Mouse (Mus musculus): ENCODE measurements at regions not wholly inside any gene's neighbourhood (a gene's known extent, or its start where the extent isn't known, plus 50 kb on each side); places are given as distances from the start of the nearest gene placed in this dataset.

DNA sequence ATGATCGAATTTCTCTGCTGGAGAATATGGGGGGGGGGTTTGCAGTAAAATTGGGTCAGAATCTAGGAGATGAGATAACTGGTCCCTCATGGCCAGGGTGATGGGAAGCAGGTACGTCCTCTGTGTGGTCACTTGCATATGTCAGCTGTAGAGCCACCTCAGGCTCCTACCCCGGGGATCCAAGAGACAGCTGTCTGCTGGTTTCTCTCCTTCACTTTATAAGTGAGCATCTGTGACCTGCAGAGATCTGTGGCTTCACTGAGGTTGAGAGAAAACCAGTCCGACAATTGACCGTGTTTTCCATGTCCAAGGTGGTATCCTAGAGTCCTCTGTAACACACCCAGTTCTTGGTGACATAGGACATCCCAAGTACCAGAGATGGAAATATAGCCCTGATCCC lies 162.1 kb upstream of the Ctbp2 start:
- TF ChIP-seq CTCF (conservative IDR thresholded peaks at IDR 0.05; ENCODE audit: insufficient read depth, insufficient read length, low read depth, low read length) (no peak), POLR2A (IDR thresholded peaks at IDR 0.05; ENCODE audit: low read depth, low read length) (no peak)

Data from kidney, adult 2 months (tissue).